Mouse (Mus musculus) midbrain, embryonic 15.5 days (tissue): ENCODE measurements around the gene Numbl. TPM values are rescaled to one million over a fixed set of nuclear protein-coding genes. Genes with fewer than 3 reads are reported as not detected.

Source experiments
- ATAC-seq: fragments of 200-750 bp; cut with Nextera tagmentation; replicated peaks from 2 replicates; pipeline ENCODE4 v1.8.0; 2017; ENCODE audit warnings: moderate TSS enrichment
- H3K27ac ChIP-seq: fragments of 300-500 bp; sonication (generic); 2 replicates; pipeline ENCODE4 v1.5.1; 2015; ENCODE audit warnings: mild to moderate bottlenecking, inconsistent platforms
- H3K27me3 ChIP-seq: fragments of 300-500 bp; sonication (generic); replicated peaks from 2 replicates; pipeline ENCODE4 v1.6.1; 2015; ENCODE audit warnings: inconsistent platforms
- H3K36me3 ChIP-seq: fragments of 300-500 bp; sonication (generic); replicated peaks from 2 replicates; pipeline ENCODE4 v1.6.1; 2015; ENCODE audit warnings: inconsistent platforms
- H3K4me1 ChIP-seq: fragments of 300-500 bp; sonication (generic); 2 replicates; pipeline ENCODE4 v1.6.1; 2015; ENCODE audit warnings: inconsistent platforms
- H3K4me2 ChIP-seq: fragments of 300-500 bp; sonication (generic); 2 replicates; pipeline ENCODE4 v1.6.1; 2015; ENCODE audit warnings: inconsistent platforms, mild to moderate bottlenecking, moderate library complexity
- H3K4me3 ChIP-seq: fragments of 300-500 bp; sonication (generic); 2 replicates; pipeline ENCODE4 v1.5.1; 2015; ENCODE audit warnings: mild to moderate bottlenecking, inconsistent platforms
- H3K9ac ChIP-seq: fragments of 300-500 bp; sonication (generic); 2 replicates; pipeline ENCODE4 v1.6.1; 2015; ENCODE audit warnings: mild to moderate bottlenecking, inconsistent platforms
- H3K9me3 ChIP-seq: fragments of 300-500 bp; sonication (generic); 2 replicates; pipeline ENCODE4 v1.6.1; 2016; ENCODE audit warnings: inconsistent platforms
- WGBS: fragments of 180-500 bp; shearing (Covaris S2); methylation state at CpG from one replicate; pipeline ENCODE4 v1.1.7; 2015; ENCODE audit warnings: mixed read lengths; 5-methylcytosine and 5-hydroxymethylcytosine counted together
- polyA plus RNA-seq: library from polyadenylated mRNA; unstranded; fragments of >200 nt; fragmentation: Nextera tagmentation; extraction: Ambion mirVana; gene quantifications from 2 replicates; pipeline ENCODE4 v1.2.1, GENCODE M21; 2015

Gene Numbl
- polyA plus RNA-seq, 1 experiment from 2014 or later = 58.7 TPM

GRCm38 (mm10) chr7:27257046-27257851 is 984 bp upstream of the Numbl start:
- WGBS = 9% methylated on average over 27 of the region's 27 CpGs
- peak overlapping the region; percentile 86 for H3K4me2 ChIP-seq
- no peaks in the 10 kb centered on the region for H3K36me3 ChIP-seq
- peak overlapping the region; percentile 66 for H3K27ac ChIP-seq
- no peaks in the 10 kb centered on the region for H3K9me3 ChIP-seq
- H3K27me3 ChIP-seq = no peaks in the 10 kb centered on the region
- peak overlapping the region; percentile 12; the same call in 1 of the 2 replicates for H3K4me3 ChIP-seq
- no peak for ATAC-seq
- no peak overlapping the region for H3K9ac ChIP-seq
- peaks cover 31% of the 10 kb centered on the region for H3K4me1 ChIP-seq

GRCm38 (mm10) chr7:27257852-27258204 is 405 bp upstream of the Numbl start:
- WGBS = 0% methylated on average over 3 of the region's 6 CpGs
- Histone ChIP-seq H3K4me2 (peak overlapping the region; percentile 86), H3K4me3 (peak overlapping the region; percentile 83; the same call in 1 of the 2 replicates), H3K4me1 (peaks cover 31% of the 10 kb centered on the region), H3K27me3 (no peaks in the 10 kb centered on the region), H3K36me3 (no peaks in the 10 kb centered on the region; the same call in 1 of the 2 replicates), H3K9ac (no peak overlapping the region; the same call in 1 of the 2 replicates), H3K27ac (peak overlapping the region; percentile 93), H3K9me3 (no peaks in the 10 kb centered on the region)
- ATAC-seq = peak; percentile 10

GRCm38 (mm10) chr7:27259271-27259721 is 1.1 kb downstream of the Numbl start:
- WGBS = 1% methylated on average over 9 of the region's 9 CpGs
- peak overlapping the region; percentile 83 for H3K4me3 ChIP-seq
- H3K27ac ChIP-seq = peak overlapping the region; percentile 93
- peak overlapping the region; percentile 94 for H3K9ac ChIP-seq
- H3K4me2 ChIP-seq = peak overlapping the region; percentile 86
- H3K27me3 ChIP-seq = no peaks in the 10 kb centered on the region
- no peaks in the 10 kb centered on the region for H3K9me3 ChIP-seq
- ATAC-seq = peak; percentile 19
- H3K36me3 ChIP-seq = peaks cover 6% of the 10 kb centered on the region; the same call in 1 of the 2 replicates
- H3K4me1 ChIP-seq = peaks cover 31% of the 10 kb centered on the region

GRCm38 (mm10) chr7:27259771-27260170 is 1.5 kb downstream of the Numbl start:
- Histone ChIP-seq H3K9ac (peak overlapping the region; percentile 94), H3K4me2 (peak overlapping the region; percentile 86), H3K27me3 (no peaks in the 10 kb centered on the region), H3K27ac (peak overlapping the region; percentile 93), H3K4me1 (peaks cover 31% of the 10 kb centered on the region), H3K9me3 (no peaks in the 10 kb centered on the region), H3K36me3 (peaks cover 7% of the 10 kb centered on the region; the same call in 1 of the 2 replicates), H3K4me3 (peak overlapping the region; percentile 83)
- WGBS = 10% methylated on average over 5 of the region's 5 CpGs
- ATAC-seq = peak; percentile 9

- H3K27ac ChIP-seq = peak overlapping the region; percentile 93; the same call in 1 of the 2 replicates
- peak overlapping the region; percentile 83 for H3K4me3 ChIP-seq
- no peaks in the 10 kb centered on the region for H3K9me3 ChIP-seq
- ATAC-seq = no peak
- H3K9ac ChIP-seq = peak overlapping the region; percentile 94; the same call in 1 of the 2 replicates
- no peaks in the 10 kb centered on the region for H3K27me3 ChIP-seq
- peaks cover 16% of the 10 kb centered on the region for H3K36me3 ChIP-seq
- H3K4me2 ChIP-seq = peak overlapping the region; percentile 86
- peaks cover 31% of the 10 kb centered on the region for H3K4me1 ChIP-seq
- WGBS = 40% methylated on average over 7 of the region's 7 CpGs
Measured at GRCm38 (mm10) chr7:27260856-27261255, 2.6 kb downstream of the Numbl start.

GRCm38 (mm10) chr7:27261888-27262287 is 3.7 kb downstream of the Numbl start:
- WGBS = 69% methylated on average over 6 of the region's 6 CpGs
- no peak for ATAC-seq
- Histone ChIP-seq H3K27ac (no peak overlapping the region), H3K9ac (no peak overlapping the region), H3K27me3 (no peaks in the 10 kb centered on the region), H3K4me2 (no peak overlapping the region), H3K4me3 (no peak overlapping the region), H3K9me3 (no peaks in the 10 kb centered on the region), H3K4me1 (peaks cover 31% of the 10 kb centered on the region), H3K36me3 (peaks cover 24% of the 10 kb centered on the region)

- Histone ChIP-seq H3K9ac (no peak overlapping the region), H3K9me3 (no peaks in the 10 kb centered on the region), H3K27ac (no peak overlapping the region), H3K4me3 (no peak overlapping the region), H3K4me1 (peaks cover 23% of the 10 kb centered on the region), H3K4me2 (no peak overlapping the region), H3K27me3 (no peaks in the 10 kb centered on the region), H3K36me3 (peaks cover 45% of the 10 kb centered on the region)
- 95% methylated on average over 12 of the region's 12 CpGs for WGBS
- ATAC-seq = no peak
Measured at GRCm38 (mm10) chr7:27264761-27265160, 6.5 kb downstream of the Numbl start.

GRCm38 (mm10) chr7:27266515-27267128 is 8.4 kb downstream of the Numbl start:
- Histone ChIP-seq H3K4me2 (no peak overlapping the region), H3K36me3 (peaks cover 60% of the 10 kb centered on the region), H3K9ac (no peak overlapping the region), H3K9me3 (no peaks in the 10 kb centered on the region), H3K27me3 (no peaks in the 10 kb centered on the region), H3K4me1 (peaks cover 6% of the 10 kb centered on the region), H3K27ac (no peak overlapping the region), H3K4me3 (no peak overlapping the region)
- 76% methylated on average over 20 of the region's 20 CpGs for WGBS
- ATAC-seq = no peak

GRCm38 (mm10) chr7:27271423-27271822 is 13.2 kb downstream of the Numbl start:
- H3K4me3 ChIP-seq = no peak overlapping the region
- 89% methylated on average over 8 of the region's 8 CpGs for WGBS
- H3K36me3 ChIP-seq = peaks cover 73% of the 10 kb centered on the region
- H3K9ac ChIP-seq = no peak overlapping the region
- H3K4me2 ChIP-seq = no peak overlapping the region
- no peaks in the 10 kb centered on the region for H3K27me3 ChIP-seq
- H3K27ac ChIP-seq = no peak overlapping the region
- H3K4me1 ChIP-seq = no peaks in the 10 kb centered on the region
- ATAC-seq = no peak
- no peaks in the 10 kb centered on the region for H3K9me3 ChIP-seq

- no peak for ATAC-seq
- Histone ChIP-seq H3K27ac (no peak overlapping the region), H3K36me3 (peaks cover 82% of the 10 kb centered on the region), H3K4me3 (no peak overlapping the region), H3K9me3 (no peaks in the 10 kb centered on the region), H3K27me3 (no peaks in the 10 kb centered on the region), H3K4me1 (no peaks in the 10 kb centered on the region), H3K9ac (no peak overlapping the region), H3K4me2 (no peak overlapping the region)
- 66% methylated on average over 32 of the region's 32 CpGs for WGBS
Measured at GRCm38 (mm10) chr7:27273739-27274351, 15.6 kb downstream of the Numbl start.

GRCm38 (mm10) chr7:27274916-27275315 is 16.7 kb downstream of the Numbl start:
- ATAC-seq = no peak

GRCm38 (mm10) chr7:27276021-27276420 is 17.8 kb downstream of the Numbl start:
- Histone ChIP-seq H3K9me3 (no peaks in the 10 kb centered on the region), H3K9ac (no peak overlapping the region), H3K36me3 (peaks cover 79% of the 10 kb centered on the region), H3K4me2 (no peak overlapping the region), H3K4me3 (no peak overlapping the region), H3K4me1 (no peaks in the 10 kb centered on the region), H3K27me3 (no peaks in the 10 kb centered on the region), H3K27ac (no peak overlapping the region)
- ATAC-seq = no peak
- WGBS = 74% methylated on average over 7 of the region's 7 CpGs

More at GRCm38 (mm10) chr7:27274916-27275315, 16.7 kb downstream of the Numbl start:
- H3K27me3 ChIP-seq = no peaks in the 10 kb centered on the region
- no peak overlapping the region for H3K27ac ChIP-seq
- WGBS = 95% methylated on average over 4 of the region's 4 CpGs
- no peak overlapping the region for H3K9ac ChIP-seq
- no peak overlapping the region for H3K4me3 ChIP-seq
- H3K36me3 ChIP-seq = peaks cover 79% of the 10 kb centered on the region
- no peak overlapping the region for H3K4me2 ChIP-seq
- no peaks in the 10 kb centered on the region for H3K4me1 ChIP-seq
- H3K9me3 ChIP-seq = no peaks in the 10 kb centered on the region
